Mouse (Mus musculus): ENCODE measurements around the gene Syne4. TPM values are rescaled to one million over a fixed set of nuclear protein-coding genes. Genes with fewer than 3 reads are reported as not detected.
A peak's percentile ranks its signal among the peaks of the same experiment; 100 is the strongest.

The Syne4 gene
- total and polyA plus RNA-seq, 2 experiments from 2014 or later = 13.6 to 14.1 TPM

- DNase-seq (ENCODE audit: low spot score) (no peak), ATAC-seq (ENCODE audit: low FRiP score) (no peak)
- Histone ChIP-seq H3K4me2 (ENCODE audit: low read depth, low read length, poor library complexity, severe bottlenecking) (no peak overlapping the region), H3K27ac (ENCODE audit: low read depth, low read length) (no peak overlapping the region), H3K27me3 (ENCODE audit: insufficient read depth, low read length) (no peaks in the 10 kb centered on the region), H3K4me3 (ENCODE audit: low read depth, low read length) (no peak overlapping the region), H3K9me3 (ENCODE audit: low read length) (no peaks in the 10 kb centered on the region), H3K4me1 (ENCODE audit: insufficient read depth, low read length) (no peaks in the 10 kb centered on the region), H3K36me3 (ENCODE audit: insufficient read depth, low read length) (no peaks in the 10 kb centered on the region), H3K9ac (replicated peaks; ENCODE audit: low read length, poor library complexity, severe bottlenecking) (no peak overlapping the region)
- TF ChIP-seq CTCF (IDR thresholded peaks at IDR 0.05) = no peak
- 83% methylated on average over 6 of the region's 6 CpGs for WGBS
These were observed 40.2 kb upstream of the Syne4 start for GRCm38 (mm10) chr7:30274383-30274782.

GRCm38 (mm10) chr7:30278911-30279310 is 35.7 kb upstream of the Syne4 start:
- Histone ChIP-seq H3K9me3 (ENCODE audit: low read length) (no peaks in the 10 kb centered on the region), H3K27ac (ENCODE audit: low read depth, low read length) (no peak overlapping the region), H3K4me1 (ENCODE audit: insufficient read depth, low read length) (0 out of 2 replicates have a peak, but pooled peaks cover 2% of the 10 kb centered on the region), H3K4me2 (ENCODE audit: low read depth, low read length, poor library complexity, severe bottlenecking) (no peak overlapping the region), H3K36me3 (ENCODE audit: insufficient read depth, low read length) (no peaks in the 10 kb centered on the region), H3K27me3 (ENCODE audit: insufficient read depth, low read length) (no peaks in the 10 kb centered on the region), H3K9ac (replicated peaks; ENCODE audit: low read length, poor library complexity, severe bottlenecking) (no peak overlapping the region), H3K4me3 (ENCODE audit: low read depth, low read length) (no peak overlapping the region)
- WGBS = 54% methylated on average over 2 of the region's 2 CpGs
- no peak for TF ChIP-seq CTCF (IDR thresholded peaks at IDR 0.05)
- no peak for ATAC-seq (ENCODE audit: low FRiP score)
- DNase-seq (ENCODE audit: low spot score) = no peak

GRCm38 (mm10) chr7:30279536-30279935 is 35.1 kb upstream of the Syne4 start:
- H3K9ac ChIP-seq (replicated peaks; ENCODE audit: low read length, poor library complexity, severe bottlenecking) = no peak overlapping the region
- under 1% methylated on average over 6 of the region's 6 CpGs for WGBS
- no peak for DNase-seq (ENCODE audit: low spot score)

GRCm38 (mm10) chr7:30279951-30280669 is 34.5 kb upstream of the Syne4 start, which contains the start of the genes Thap8 and Wdr62:
TSS of gene Thap8 (plus strand) at chr7:30280094.
TSS of gene Wdr62 (minus strand) at chr7:30280419.
- WGBS = under 1% methylated on average over 49 of the region's 49 CpGs
- ATAC-seq (ENCODE audit: low FRiP score) = peak; percentile 95

More at GRCm38 (mm10) chr7:30279536-30279935, 35.1 kb upstream of the Syne4 start:
- Histone ChIP-seq H3K27ac (ENCODE audit: low read depth, low read length) (no peak overlapping the region), H3K4me2 (ENCODE audit: low read depth, low read length, poor library complexity, severe bottlenecking) (peak overlapping the region; percentile 91), H3K4me1 (ENCODE audit: insufficient read depth, low read length) (0 out of 2 replicates have a peak, but pooled peaks cover 2% of the 10 kb centered on the region), H3K27me3 (ENCODE audit: insufficient read depth, low read length) (no peaks in the 10 kb centered on the region), H3K4me3 (ENCODE audit: low read depth, low read length) (peak overlapping the region; percentile 65), H3K36me3 (ENCODE audit: insufficient read depth, low read length) (no peaks in the 10 kb centered on the region), H3K9me3 (ENCODE audit: low read length) (no peaks in the 10 kb centered on the region)
- no peak for ATAC-seq (ENCODE audit: low FRiP score)
- no peak for TF ChIP-seq CTCF (IDR thresholded peaks at IDR 0.05)

GRCm38 (mm10) chr7:30280670-30281138 is 33.9 kb upstream of the Syne4 start:
- DNase-seq (ENCODE audit: low spot score) (peak; percentile 96), ATAC-seq (ENCODE audit: low FRiP score) (peak; percentile 89)
- Histone ChIP-seq H3K4me2 (ENCODE audit: low read depth, low read length, poor library complexity, severe bottlenecking) (peak overlapping the region; percentile 91), H3K27me3 (ENCODE audit: insufficient read depth, low read length) (no peaks in the 10 kb centered on the region), H3K36me3 (ENCODE audit: insufficient read depth, low read length) (no peaks in the 10 kb centered on the region), H3K9ac (replicated peaks; ENCODE audit: low read length, poor library complexity, severe bottlenecking) (peak overlapping the region; percentile 61), H3K9me3 (ENCODE audit: low read length) (no peaks in the 10 kb centered on the region), H3K4me1 (ENCODE audit: insufficient read depth, low read length) (0 out of 2 replicates have a peak, but pooled peaks cover 2% of the 10 kb centered on the region), H3K4me3 (ENCODE audit: low read depth, low read length) (peak overlapping the region; percentile 65), H3K27ac (ENCODE audit: low read depth, low read length) (peak overlapping the region; percentile 98)
- no peak for TF ChIP-seq CTCF (IDR thresholded peaks at IDR 0.05)
- WGBS = under 1% methylated on average over 20 of the region's 20 CpGs

More at GRCm38 (mm10) chr7:30279951-30280669, 34.5 kb upstream of the Syne4 start, which contains the start of the genes Thap8 and Wdr62:
- no peak for TF ChIP-seq CTCF (IDR thresholded peaks at IDR 0.05)
- no peaks in the 10 kb centered on the region for H3K36me3 ChIP-seq (ENCODE audit: insufficient read depth, low read length)
- H3K4me2 ChIP-seq (ENCODE audit: low read depth, low read length, poor library complexity, severe bottlenecking) = peak within 1 kb of the TSS; percentile 91
- H3K4me3 ChIP-seq (ENCODE audit: low read depth, low read length) = peak within 1 kb of the TSS; percentile 65
- no peaks in the 10 kb centered on the region for H3K9me3 ChIP-seq (ENCODE audit: low read length)
- H3K27ac ChIP-seq (ENCODE audit: low read depth, low read length) = peak within 1 kb of the TSS; percentile 98
- 0 out of 2 replicates have a peak, but pooled peaks cover 2% of the 10 kb centered on the region for H3K4me1 ChIP-seq (ENCODE audit: insufficient read depth, low read length)
- peak within 1 kb of the TSS; percentile 61 for H3K9ac ChIP-seq (replicated peaks; ENCODE audit: low read length, poor library complexity, severe bottlenecking)
- no peaks in the 10 kb centered on the region for H3K27me3 ChIP-seq (ENCODE audit: insufficient read depth, low read length)
- peak; percentile 97 for DNase-seq (ENCODE audit: low spot score)

- Histone ChIP-seq H3K36me3 (ENCODE audit: insufficient read depth, low read length) (no peaks in the 10 kb centered on the region), H3K4me2 (ENCODE audit: low read depth, low read length, poor library complexity, severe bottlenecking) (peak overlapping the region; percentile 91; the same call in 1 of the 2 replicates), H3K4me3 (ENCODE audit: low read depth, low read length) (peak overlapping the region; percentile 65; the same call in 1 of the 2 replicates), H3K9ac (replicated peaks; ENCODE audit: low read length, poor library complexity, severe bottlenecking) (no peak overlapping the region), H3K4me1 (ENCODE audit: insufficient read depth, low read length) (0 out of 2 replicates have a peak, but pooled peaks cover 2% of the 10 kb centered on the region), H3K27me3 (ENCODE audit: insufficient read depth, low read length) (no peaks in the 10 kb centered on the region), H3K9me3 (ENCODE audit: low read length) (no peaks in the 10 kb centered on the region), H3K27ac (ENCODE audit: low read depth, low read length) (peak overlapping the region; percentile 98)
- DNase-seq (ENCODE audit: low spot score) (no peak), ATAC-seq (ENCODE audit: low FRiP score) (no peak)
- no peak for TF ChIP-seq CTCF (IDR thresholded peaks at IDR 0.05)
- 78% methylated on average over 4 of the region's 4 CpGs for WGBS
These were observed 33.1 kb upstream of the Syne4 start for GRCm38 (mm10) chr7:30281522-30281921.
